Mouse (Mus musculus) erythroblast, embryonic 14.5 days (primary cell): ENCODE measurements around the gene Zfp385c.

ENCODE experiments used
- GATA1 ChIP-seq: IDR thresholded peaks from 2 replicates; pipeline ENCODE4 v1.6.1; 2012; ENCODE audit warnings: low read length, inconsistent platforms, mixed read lengths
- TAL1 ChIP-seq: IDR thresholded peaks from 3 replicates; pipeline ENCODE4 v1.6.1; 2012; ENCODE audit warnings: low read length, inconsistent platforms, mixed read lengths

DNA sequence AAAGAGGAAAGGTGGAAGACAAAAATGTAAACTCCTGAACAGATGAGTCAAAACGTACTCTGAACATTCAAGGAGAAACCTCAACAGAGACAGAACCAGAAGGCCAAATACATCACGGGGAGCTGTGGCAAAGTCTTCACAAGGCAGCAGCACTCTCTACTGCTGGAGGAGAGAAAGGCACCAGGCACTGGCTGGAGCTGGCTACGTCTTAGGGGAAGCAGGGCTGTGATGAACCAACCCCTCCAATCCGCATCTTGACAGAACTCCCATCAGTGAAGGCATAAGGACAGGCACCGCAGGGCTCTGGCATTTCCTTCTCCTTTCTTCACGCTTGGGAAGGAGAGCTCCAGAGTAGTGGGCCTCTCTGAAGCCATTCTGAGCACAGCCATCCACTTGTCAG, 80.6 kb downstream of the Zfp385c start:
- TF ChIP-seq GATA1 (no peak), TAL1 (no peak)
